Mouse (Mus musculus) ES-E14 (cell line): ENCODE measurements around the gene Dnal1. TPM values are rescaled to one million over a fixed set of nuclear protein-coding genes. Genes with fewer than 3 reads are reported as not detected.

Source experiments
- DNase-seq: peaks from one replicate; pipeline ENCODE4 v3.0.0-alpha.2; 2013; ENCODE audit warnings: low read depth, low spot score
- H3K27ac ChIP-seq: 2 replicates; pipeline ENCODE4 v1.5.1; 2012; ENCODE audit warnings: low read depth, mild to moderate bottlenecking, low read length, moderate library complexity, mixed read lengths; ENCODE audit not compliant: poor library complexity, insufficient read depth, severe bottlenecking
- H3K36me3 ChIP-seq: 2 replicates; pipeline ENCODE4 v1.6.1; 2012; ENCODE audit warnings: mild to moderate bottlenecking, low read length, moderate library complexity, mixed read lengths; ENCODE audit not compliant: control insufficient read depth, poor library complexity, insufficient read depth, severe bottlenecking
- H3K4me1 ChIP-seq, 2 experiments: fragments of 150-350 bp in 1 of 2; sonication (generic) in 1 of 2; 2 replicates each; pipeline ENCODE4 v1.6.1; 2012; ENCODE audit warnings: low read length in 2 of 2, mild to moderate bottlenecking in 1 of 2, mixed read lengths in 1 of 2; ENCODE audit not compliant: control insufficient read depth in 2 of 2, insufficient read depth in 2 of 2, poor library complexity in 1 of 2
- H3K4me3 ChIP-seq, 2 experiments: fragments of 150-350 bp in 1 of 2; sonication (generic) in 1 of 2; 2 replicates each; pipeline ENCODE4 v1.5.1; 2012; ENCODE audit warnings: low read length in 2 of 2, low read depth in 1 of 2, mild to moderate bottlenecking in 1 of 2, mixed read lengths in 1 of 2; ENCODE audit not compliant: insufficient read depth in 1 of 2, poor library complexity in 1 of 2, severe bottlenecking in 1 of 2
- H3K9ac ChIP-seq: 2 replicates; pipeline ENCODE4 v1.6.1; 2012; ENCODE audit warnings: low read depth, mild to moderate bottlenecking, low read length, mixed read lengths; ENCODE audit not compliant: poor library complexity, insufficient read depth, severe bottlenecking
- H3K9me3 ChIP-seq: fragments of 150-350 bp; sonication (generic); 2 replicates; pipeline ENCODE4 v1.6.1; 2012; ENCODE audit warnings: low read depth, mild to moderate bottlenecking, low read length; ENCODE audit not compliant: control insufficient read depth, insufficient read depth
- CHD2 ChIP-seq: IDR thresholded peaks from 2 replicates; pipeline ENCODE4 v1.6.1; 2014; ENCODE audit warnings: mild to moderate bottlenecking, low read depth, low read length, inconsistent platforms
- HCFC1 ChIP-seq: IDR thresholded peaks from 2 replicates; pipeline ENCODE4 v1.6.1; 2012; ENCODE audit warnings: low read length, inconsistent platforms, borderline replicate concordance; ENCODE audit not compliant: insufficient read depth
- MAFK ChIP-seq: IDR thresholded peaks from 2 replicates; pipeline ENCODE4 v1.6.1; 2014; ENCODE audit warnings: mild to moderate bottlenecking, low read depth, low read length, inconsistent platforms; ENCODE audit not compliant: insufficient read depth
- ZC3H11A ChIP-seq: IDR thresholded peaks from 2 replicates; pipeline ENCODE4 v1.6.1; 2012; ENCODE audit warnings: low read depth, mild to moderate bottlenecking, inconsistent platforms, low read length, borderline replicate concordance
- ZNF384 ChIP-seq: IDR thresholded peaks from 2 replicates; pipeline ENCODE4 v1.6.1; 2012; ENCODE audit warnings: low read depth, low read length, inconsistent platforms
- in situ Hi-C, 2 experiments: fragments of 600-800 bp; cut with MboI; formaldehyde crosslinking; loops; one replicate each; pipeline ENCODE4 v1.15.1; 2025; ENCODE audit warnings: low sequenced_read_pairs in 2 of 2, inconsistent platforms in 1 of 2; ENCODE audit not compliant: unreplicated experiment in 2 of 2
- total RNA-seq: library from RNA; depleted of rRNA; stranded (reverse); fragments of 300-350 nt; gene quantifications from 2 replicates; pipeline ENCODE4 v1.2.3, GENCODE M21; 2012; rRNA removed

The Dnal1 gene
- total RNA-seq, 1 experiment = 3.5 TPM

GRCm38 (mm10) chr12:84192741-84193641 is 78.8 kb downstream of the Dnal1 start:
- peak overlapping the region; percentile 84 for H3K9ac ChIP-seq
- H3K4me1 ChIP-seq = peaks cover 38 to 48% of the 10 kb centered on the region in 2 experiments
- no peak for TF ChIP-seq HCFC1
- peak; percentile 62; the same call in 1 of the 2 replicates for TF ChIP-seq CHD2
- no peaks in the 10 kb centered on the region for H3K9me3 ChIP-seq
- DNase-seq = no peak
- H3K36me3 ChIP-seq = no peaks in the 10 kb centered on the region
- in situ Hi-C loops = no loop called here
- peak overlapping the region; percentile 70 to 93 for H3K4me3 ChIP-seq
- H3K27ac ChIP-seq = peak overlapping the region; percentile 73; the same call in 1 of the 2 replicates

- Histone ChIP-seq H3K27ac (peak overlapping the region; percentile 73), H3K9ac (peak overlapping the region; percentile 84), H3K4me3 (peak overlapping the region; percentile 70 to 93), H3K9me3 (no peaks in the 10 kb centered on the region), H3K4me1 (peaks cover 38 to 48% of the 10 kb centered on the region in 2 experiments), H3K36me3 (no peaks in the 10 kb centered on the region)
- TF ChIP-seq HCFC1 (peak; percentile 26; the same call in 1 of the 2 replicates), ZNF384 (peak; percentile 81), CHD2 (no peak), ZC3H11A (no peak), MAFK (peak; percentile 51; the same call in 1 of the 2 replicates)
- in situ Hi-C loops = no loop called here
- peak; percentile 84 for DNase-seq
Observed at GRCm38 (mm10) chr12:84193642-84194399, 79.7 kb downstream of the Dnal1 start.

GRCm38 (mm10) chr12:84194400-84195109 is 80.4 kb downstream of the Dnal1 start:
- peak overlapping the region; percentile 37 for H3K27ac ChIP-seq
- no peak for DNase-seq
- H3K4me3 ChIP-seq = peak overlapping the region; percentile 36 to 38; a peak in 3 of 4 replicates
- no peaks in the 10 kb centered on the region for H3K9me3 ChIP-seq
- no peaks in the 10 kb centered on the region for H3K36me3 ChIP-seq
- H3K4me1 ChIP-seq = peaks cover 33 to 46% of the 10 kb centered on the region in 2 experiments
- TF ChIP-seq ZC3H11A (no peak), CHD2 (no peak), HCFC1 (no peak), MAFK (no peak), ZNF384 (no peak)
- H3K9ac ChIP-seq = peak overlapping the region; percentile 54
- in situ Hi-C loops = no loop called here

GRCm38 (mm10) chr12:84195195-84195594 is 81.0 kb downstream of the Dnal1 start:
- TF ChIP-seq HCFC1 (no peak), ZC3H11A (no peak), ZNF384 (no peak), MAFK (no peak), CHD2 (no peak)
- Histone ChIP-seq H3K9ac (no peak overlapping the region), H3K9me3 (no peaks in the 10 kb centered on the region), H3K4me1 (peaks cover 31 to 41% of the 10 kb centered on the region in 2 experiments; a peak in 3 of 4 replicates), H3K36me3 (no peaks in the 10 kb centered on the region), H3K27ac (no peak overlapping the region), H3K4me3 (no peak overlapping the region)
- DNase-seq = no peak
- in situ Hi-C loops = no loop called here

Other genes starting within 250 kb of the Dnal1 start
- gene Numb, start 192.4 kb upstream of the Dnal1 start, total RNA-seq = 17.2 and 18.2 TPM in 2 replicates
- gene Riox1, start 163.8 kb upstream of the Dnal1 start, total RNA-seq = 22.6 and 24.9 TPM in 2 replicates
- gene Heatr4, start 129.5 kb upstream of the Dnal1 start, total RNA-seq = not detected in 2 replicates
- gene Acot2, start 126.5 kb upstream of the Dnal1 start, total RNA-seq = 3.7 and 4.1 TPM in 2 replicates
- 10.2 and 19.3 TPM in 2 replicates for gene Acot1, start 104.9 kb upstream of the Dnal1 start, total RNA-seq
- 0.04 and 0.05 TPM in 2 replicates for gene Acot4, start 76.0 kb upstream of the Dnal1 start, total RNA-seq
- not detected in 2 replicates for gene Gm49366, start 75.4 kb upstream of the Dnal1 start, total RNA-seq
- gene Acot3, start 62.2 kb upstream of the Dnal1 start, total RNA-seq = 0.27 and 0.32 TPM in 2 replicates
- gene Acot5, start 45.0 kb upstream of the Dnal1 start, total RNA-seq = not detected in 2 replicates
- 0.36 and 0.58 TPM in 2 replicates for gene Acot6, start 13.7 kb upstream of the Dnal1 start, total RNA-seq
- 0.80 and 1.5 TPM in 2 replicates for gene Pnma1, start 34.1 kb downstream of the Dnal1 start, total RNA-seq
- 9.6 and 19.3 TPM in 2 replicates for gene Elmsan1, start 104.5 kb downstream of the Dnal1 start, total RNA-seq
- 16.2 and 16.7 TPM in 2 replicates for gene Ptgr2, start 170.9 kb downstream of the Dnal1 start, total RNA-seq
- 36.5 and 39.6 TPM in 2 replicates for gene Zfp410, start 202.5 kb downstream of the Dnal1 start, total RNA-seq
- 49.6 and 82.6 TPM in 2 replicates for gene Coq6, start 247.3 kb downstream of the Dnal1 start, total RNA-seq
- gene Fam161b, start 247.5 kb downstream of the Dnal1 start, total RNA-seq = 2.9 and 3.7 TPM in 2 replicates